Mouse (Mus musculus) heart, postnatal 0 days (tissue): Measurements from ENCODE around the gene Nop14. TPM values are rescaled to one million over a fixed set of nuclear protein-coding genes. Genes with fewer than 3 reads are reported as not detected.

Source experiments
- ATAC-seq: fragments of 200-750 bp; cut with Nextera tagmentation; 2 replicates; pipeline ENCODE4 v1.8.0; 2017; ENCODE audit warnings: low read depth, moderate number of reproducible peaks, moderate library complexity; ENCODE audit not compliant: insufficient read depth
- DNase-seq: peaks from one replicate; pipeline ENCODE4 v3.0.0-alpha.2; 2016; ENCODE audit warnings: low spot score
- H3K27ac ChIP-seq: fragments of 300-500 bp; sonication (generic); 2 replicates; pipeline ENCODE4 v1.5.1; 2014; ENCODE audit warnings: low read depth, mild to moderate bottlenecking
- H3K27me3 ChIP-seq: fragments of 300-500 bp; sonication (generic); 2 replicates; pipeline ENCODE4 v1.6.1; 2014; ENCODE audit warnings: low read length, mixed read lengths; ENCODE audit not compliant: control insufficient read depth, insufficient read depth
- H3K36me3 ChIP-seq: fragments of 300-500 bp; sonication (generic); replicated peaks from 2 replicates; pipeline ENCODE4 v1.6.1; 2014; ENCODE audit warnings: low read length, mixed read lengths; ENCODE audit not compliant: control insufficient read depth, insufficient read depth
- H3K4me1 ChIP-seq: fragments of 300-500 bp; sonication (generic); 2 replicates; pipeline ENCODE4 v1.6.1; 2014; ENCODE audit warnings: antibody characterized with exemption; ENCODE audit not compliant: control insufficient read depth, insufficient read depth
- H3K4me2 ChIP-seq: fragments of 300-500 bp; sonication (generic); 2 replicates; pipeline ENCODE4 v1.6.1; 2014; ENCODE audit warnings: low read depth, mild to moderate bottlenecking, low read length, moderate library complexity
- H3K4me3 ChIP-seq: fragments of 300-500 bp; sonication (generic); 2 replicates; pipeline ENCODE4 v1.5.1; 2014; ENCODE audit warnings: low read depth, low read length
- H3K9ac ChIP-seq: fragments of 300-500 bp; sonication (generic); replicated peaks from 2 replicates; pipeline ENCODE4 v1.6.1; 2014; ENCODE audit warnings: low read depth, low read length, mixed read lengths
- H3K9me3 ChIP-seq: fragments of 300-500 bp; sonication (generic); replicated peaks from 2 replicates; pipeline ENCODE4 v1.6.1; 2016; ENCODE audit warnings: low read length; ENCODE audit not compliant: control insufficient read depth
- CTCF ChIP-seq: IDR thresholded peaks from 2 replicates; pipeline ENCODE4 v1.5.1; 2016; ENCODE audit warnings: antibody characterized with exemption, control low read depth, low read depth
- EP300 ChIP-seq: IDR thresholded peaks from 2 replicates; pipeline ENCODE4 v1.6.1; 2016; ENCODE audit warnings: antibody characterized with exemption, low read depth
- WGBS: fragments of 180-500 bp; shearing (Covaris S2); extraction: QIAGEN DNeasy Blood & Tissue Kit; methylation state at CpG from one replicate; pipeline ENCODE4 v1.1.7; 2014; 5-methylcytosine and 5-hydroxymethylcytosine counted together
- polyA plus RNA-seq: library from polyadenylated mRNA; unstranded; fragments of >200 nt; fragmentation: Nextera tagmentation; extraction: Ambion mirVana; gene quantifications from 2 replicates; pipeline ENCODE4 v1.2.1, GENCODE M21; 2015
- total RNA-seq: library from RNA; depleted of rRNA; stranded (reverse); fragments of >200 nt; gene quantifications from 2 replicates; pipeline ENCODE4 v1.2.3, GENCODE M21; 2014; ENCODE audit warnings: low replicate concordance

The Nop14 gene
- total and polyA plus RNA-seq, 2 experiments from 2014 or later, result 11.1 to 66.6 TPM

DNA sequence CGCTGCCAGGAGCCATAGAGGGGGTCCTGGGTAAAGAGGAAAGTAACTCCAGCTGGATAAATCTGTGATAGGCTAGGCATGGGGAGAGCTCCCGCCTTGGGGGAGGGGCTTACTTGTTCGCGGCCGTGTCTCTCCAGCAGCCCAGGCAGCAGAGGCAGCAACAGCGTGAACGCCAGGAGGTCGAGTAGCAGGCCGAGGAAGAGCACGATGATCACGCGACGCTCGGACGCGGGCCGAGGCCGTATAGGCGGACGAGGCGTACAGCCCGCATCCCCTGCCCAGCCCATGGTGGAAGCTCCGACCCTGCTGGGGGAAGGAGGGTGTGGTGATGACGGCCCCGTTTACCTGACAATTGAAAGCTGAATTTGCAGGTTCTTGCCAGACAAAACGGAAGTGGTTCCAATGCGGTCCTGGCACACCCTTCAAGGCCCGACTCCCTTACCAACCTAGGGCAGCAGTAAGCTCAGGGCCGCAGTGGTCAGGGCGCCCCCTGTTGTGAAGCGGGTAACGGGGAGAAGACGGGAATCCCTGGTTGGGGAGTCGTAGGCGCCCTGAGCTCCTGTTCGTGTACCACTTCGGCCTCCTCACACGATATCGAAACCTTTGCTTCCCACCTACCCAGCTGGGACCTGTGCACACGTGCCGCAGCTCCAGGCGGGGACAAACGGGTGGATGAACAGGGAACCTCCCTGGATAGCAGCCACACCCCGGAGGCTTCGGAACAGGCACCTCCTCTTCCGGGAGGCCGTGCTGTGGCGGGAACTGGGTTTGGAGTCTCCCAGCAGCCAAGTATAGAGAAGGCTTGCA is 23.3 kb downstream of the Nop14 start, which contains the start of gene Mfsd10:
Mfsd10 (minus strand) TSS at position 732 of the 807 bp plus-strand sequence.
- ATAC-seq (peak; percentile 88), DNase-seq (peak; percentile 84)
- WGBS, result under 1% methylated on average over 48 of the region's 48 CpGs
- peak within 1 kb of the TSS; percentile 66 for H3K9ac ChIP-seq
- peak within 1 kb of the TSS; percentile 71 for H3K4me3 ChIP-seq
- peaks cover 57% of the 10 kb centered on the region for H3K36me3 ChIP-seq
- H3K9me3 ChIP-seq, result no peaks in the 10 kb centered on the region
- H3K27ac ChIP-seq, result peak within 1 kb of the TSS; percentile 73
- TF ChIP-seq EP300 (no peak), CTCF (peak; percentile 32; the same call in 1 of the 2 replicates)
- H3K4me2 ChIP-seq, result peak within 1 kb of the TSS; percentile 92
- H3K27me3 ChIP-seq, result no peaks in the 10 kb centered on the region
- H3K4me1 ChIP-seq, result no peaks in the 10 kb centered on the region

DNA sequence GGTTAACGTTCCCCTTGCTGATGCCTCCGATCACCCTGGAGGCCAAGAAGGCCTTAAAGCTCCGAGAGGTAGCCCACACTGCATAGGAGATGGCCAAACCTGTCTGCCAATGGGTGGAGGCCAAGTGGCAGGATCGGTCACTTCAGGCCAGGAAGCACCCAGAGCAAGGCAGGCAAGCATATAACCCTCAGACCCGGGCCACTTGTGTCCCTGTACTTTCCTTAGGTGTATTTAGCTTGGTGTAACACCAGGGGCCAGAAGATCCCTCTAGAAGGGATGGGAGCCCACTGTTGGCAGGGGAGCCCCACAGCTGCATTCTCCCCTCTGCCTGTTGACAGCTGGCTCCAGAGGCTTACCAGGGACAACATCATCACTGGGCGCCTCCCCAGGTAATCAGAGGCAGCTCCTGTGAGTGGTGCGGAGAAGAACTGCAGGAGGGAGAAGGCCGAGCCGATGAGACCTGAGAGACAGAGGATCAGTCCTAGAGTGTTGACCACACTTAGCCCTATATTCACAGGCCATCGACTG is 24.2 kb downstream of the Nop14 start:
- H3K9ac ChIP-seq, result peak overlapping the region; percentile 66; the same call in 1 of the 2 replicates
- peak overlapping the region; percentile 73; the same call in 1 of the 2 replicates for H3K27ac ChIP-seq
- no peaks in the 10 kb centered on the region for H3K4me1 ChIP-seq
- TF ChIP-seq EP300 (no peak), CTCF (no peak)
- H3K36me3 ChIP-seq, result peaks cover 57% of the 10 kb centered on the region
- peak overlapping the region; percentile 71 for H3K4me3 ChIP-seq
- H3K27me3 ChIP-seq, result no peaks in the 10 kb centered on the region
- peak overlapping the region; percentile 92 for H3K4me2 ChIP-seq
- ATAC-seq (no peak), DNase-seq (no peak)
- WGBS, result 47% methylated on average over 10 of the region's 10 CpGs
- H3K9me3 ChIP-seq, result no peaks in the 10 kb centered on the region

DNA sequence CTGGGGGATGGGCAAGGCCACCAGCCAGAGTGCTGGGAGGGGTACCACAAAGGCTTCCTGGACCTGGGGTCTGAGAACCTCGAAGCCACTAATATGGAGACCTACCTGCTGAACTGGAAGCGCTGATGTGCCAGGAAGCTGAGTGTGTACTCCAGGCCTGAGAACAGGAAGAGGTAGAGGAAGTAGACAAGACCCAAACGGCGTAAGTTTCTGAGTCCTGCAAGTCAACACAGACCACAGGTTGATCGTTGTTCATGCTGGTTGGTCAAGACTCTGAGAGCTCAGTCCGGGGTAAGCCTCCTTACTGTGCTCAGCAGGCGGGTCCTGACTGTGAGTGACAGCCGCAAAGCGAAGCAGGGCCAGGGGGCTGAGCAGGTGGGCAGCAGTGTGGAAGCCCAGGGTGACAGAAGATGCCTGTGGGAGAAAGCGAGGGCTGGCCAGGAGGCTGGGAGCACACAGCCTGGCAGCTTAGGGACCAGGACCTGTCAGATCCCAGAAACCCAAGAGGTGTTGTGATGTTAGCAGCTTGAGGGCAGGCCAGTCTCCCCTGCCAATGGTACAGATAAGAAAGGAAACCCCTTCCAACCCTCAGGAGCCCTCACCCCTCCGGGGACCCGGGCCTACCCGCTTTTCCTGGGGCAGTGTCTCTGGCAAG is 25.1 kb downstream of the Nop14 start:
- H3K27ac ChIP-seq, result no peak overlapping the region
- no peak overlapping the region for H3K4me3 ChIP-seq
- TF ChIP-seq CTCF, result no peak
- TF ChIP-seq EP300, result no peak
- no peak overlapping the region for H3K4me2 ChIP-seq
- H3K36me3 ChIP-seq, result peaks cover 57% of the 10 kb centered on the region
- H3K4me1 ChIP-seq, result no peaks in the 10 kb centered on the region
- H3K9me3 ChIP-seq, result no peaks in the 10 kb centered on the region
- H3K27me3 ChIP-seq, result no peaks in the 10 kb centered on the region
- H3K9ac ChIP-seq, result no peak overlapping the region
- WGBS, result 84% methylated on average over 13 of the region's 13 CpGs
- no peak for DNase-seq
- ATAC-seq, result no peak

DNA sequence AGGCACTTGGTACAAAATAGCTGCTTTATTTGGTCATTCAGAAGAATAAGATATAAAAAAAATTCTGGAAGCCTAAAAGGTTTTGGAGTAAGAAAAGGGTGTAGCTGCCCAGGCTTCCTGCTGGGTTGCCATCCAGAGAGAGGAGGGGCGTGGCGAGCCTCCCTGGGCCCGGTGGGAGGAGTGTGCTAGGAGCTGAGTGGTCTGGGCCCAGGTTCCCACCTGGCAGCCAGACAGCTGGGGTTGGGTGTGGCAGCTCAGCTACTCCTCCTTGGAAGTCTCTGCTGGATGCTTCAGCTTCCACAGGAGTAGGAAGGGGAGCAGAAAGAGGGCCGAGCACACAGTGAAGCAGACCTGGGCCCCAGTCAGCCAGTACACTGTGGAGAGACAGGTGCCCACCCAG is 26.3 kb downstream of the Nop14 start:
- H3K27me3 ChIP-seq, result no peaks in the 10 kb centered on the region
- H3K4me1 ChIP-seq, result no peaks in the 10 kb centered on the region
- no peak overlapping the region for H3K27ac ChIP-seq
- no peak for ATAC-seq
- H3K9ac ChIP-seq, result no peak overlapping the region
- H3K36me3 ChIP-seq, result peaks cover 58% of the 10 kb centered on the region
- H3K9me3 ChIP-seq, result no peaks in the 10 kb centered on the region
- no peak overlapping the region for H3K4me2 ChIP-seq
- H3K4me3 ChIP-seq, result no peak overlapping the region
- no peak for DNase-seq
- no peak for TF ChIP-seq CTCF
- TF ChIP-seq EP300, result no peak
- 67% methylated on average over 4 of the region's 4 CpGs for WGBS

DNA sequence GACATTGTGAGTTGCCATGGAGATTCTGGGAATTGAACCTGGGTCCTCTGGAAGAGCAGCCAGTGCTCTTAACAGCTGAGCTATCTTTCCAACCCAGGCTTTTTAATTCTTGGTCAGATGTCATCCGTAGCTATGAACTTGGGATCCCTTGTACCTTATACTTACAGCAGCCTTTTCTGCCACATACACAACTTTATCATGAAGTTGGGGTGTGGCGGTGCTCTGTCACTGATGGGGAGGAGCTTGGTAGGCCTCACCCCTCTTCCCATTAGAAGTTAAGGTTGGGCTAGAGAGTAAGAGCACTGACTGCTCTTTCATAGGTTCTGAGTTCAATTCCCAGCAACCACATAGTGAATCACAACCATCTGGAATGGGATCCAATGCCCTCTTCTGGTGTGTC is 27.0 kb downstream of the Nop14 start:
- 90% methylated on average over 2 of the region's 2 CpGs for WGBS
- no peaks in the 10 kb centered on the region for H3K27me3 ChIP-seq
- H3K9me3 ChIP-seq, result no peaks in the 10 kb centered on the region
- H3K9ac ChIP-seq, result no peak overlapping the region
- DNase-seq (no peak), ATAC-seq (no peak)
- no peak overlapping the region for H3K27ac ChIP-seq
- no peaks in the 10 kb centered on the region for H3K4me1 ChIP-seq
- TF ChIP-seq EP300, result no peak
- no peak for TF ChIP-seq CTCF
- peaks cover 64% of the 10 kb centered on the region for H3K36me3 ChIP-seq
- H3K4me2 ChIP-seq, result no peak overlapping the region
- H3K4me3 ChIP-seq, result no peak overlapping the region
